Mouse (Mus musculus) megakaryocyte, embryonic 14.5 days (primary cell): ENCODE measurements at regions not wholly inside any gene's neighbourhood (a gene's known extent, or its start where the extent isn't known, plus 50 kb on each side); places are given as distances from the start of the nearest gene placed in this dataset.

Source experiments
- FLI1 ChIP-seq: IDR thresholded peaks from 2 replicates; pipeline ENCODE4 v1.6.1; 2012; ENCODE audit warnings: low read length, inconsistent platforms, mixed read lengths
- GATA1 ChIP-seq: IDR thresholded peaks from 3 replicates; pipeline ENCODE4 v1.6.1; 2012; ENCODE audit warnings: mixed read lengths, low read length, inconsistent platforms, borderline replicate concordance

GRCm38 (mm10) chr13:44113043-44113442 lies 328.5 kb downstream of the Cd83 start:
- TF ChIP-seq GATA1 (no peak), FLI1 (no peak)
